Comparison of ENCODE assay signal across 1 mouse cellular context in genomic region chr3:145993481-145994201, GRCm38 (mm10).
TF ChIP-seq lines count a peak whose summit lies in the region.

No protein-coding gene starts in this region.

TF ChIP-seq in MEL, 35 proteins besides CTCF, POLR2A, EP300 and RAD21 (continued from another document):
- no peak for TF ChIP-seq TBP (IDR thresholded peaks at IDR 0.05; ENCODE audit: low read depth, low read length)
- TF ChIP-seq SIN3A (IDR thresholded peaks at IDR 0.05; ENCODE audit: low read length): peak; percentile 26; the same call in 1 of the 2 replicates
- TF ChIP-seq GABPA (IDR thresholded peaks at IDR 0.05; ENCODE audit: low read depth, low read length): no peak
- TF ChIP-seq HCFC1 (IDR thresholded peaks at IDR 0.05; ENCODE audit: low read depth, low read length): peak; percentile 32; the same call in 1 of the 2 replicates
- TF ChIP-seq MYC (IDR thresholded peaks at IDR 0.05; ENCODE audit: low read depth, low read length): peak; percentile 70
- 0 out of 2 replicates have a peak, but pooled peaks have one; percentile 10 for TF ChIP-seq MAX (IDR thresholded peaks at IDR 0.05; ENCODE audit: low read length)
- TF ChIP-seq MYB (IDR thresholded peaks at IDR 0.05; ENCODE audit: low read depth, low read length): peak; percentile 36; the same call in 1 of the 2 replicates
